1 mouse cellular context compared by ENCODE assay signal in the genomic region with DNA sequence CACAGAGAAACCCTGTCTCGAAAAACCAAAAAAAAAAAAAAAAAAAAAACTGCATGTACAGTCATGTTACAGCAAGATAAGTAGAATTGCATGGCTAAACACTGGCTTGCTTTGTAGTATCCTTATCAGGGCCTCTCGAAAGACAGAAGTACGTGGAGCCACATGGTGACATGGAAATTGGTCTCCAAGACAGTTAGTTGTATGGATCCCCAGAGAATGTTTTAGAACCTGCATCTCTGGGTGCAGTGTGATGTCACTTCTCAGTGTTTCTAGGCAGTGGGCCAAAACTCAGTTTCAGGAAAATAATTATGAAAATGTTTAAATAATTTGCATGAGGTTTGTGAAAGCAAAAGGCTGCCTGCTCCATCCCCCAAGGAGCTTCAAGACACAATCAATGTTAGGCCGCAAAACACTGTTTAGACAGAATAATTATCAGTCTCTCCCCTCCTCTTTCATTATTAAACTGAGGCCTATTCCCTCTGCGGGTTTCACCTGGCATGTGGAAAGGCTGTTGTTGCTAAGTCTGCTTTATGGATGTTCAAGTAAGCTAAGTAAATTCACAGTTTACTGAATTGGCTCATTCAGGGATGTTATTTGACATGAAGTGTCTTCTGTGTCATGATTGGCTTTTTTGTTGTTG.
A peak's percentile ranks its signal among the peaks of the same experiment; 100 is the strongest.
TF ChIP-seq lines count a peak whose summit lies in the region.

No protein-coding gene starts in this region.

TF ChIP-seq in MEL, 35 proteins besides CTCF, POLR2A, EP300 and RAD21 (continued from another document):
- TF ChIP-seq TCF12 (IDR thresholded peaks at IDR 0.05; ENCODE audit: low read depth, low read length) (peak; percentile 67; the same call in 1 of the 2 replicates), CHD2 (IDR thresholded peaks at IDR 0.05; ENCODE audit: low read length) (no peak), ZMIZ1 (IDR thresholded peaks at IDR 0.05; ENCODE audit: low read depth, low read length) (no peak), MEF2A (IDR thresholded peaks at IDR 0.05; ENCODE audit: extremely low read depth, insufficient replicate concordance, low read depth, low read length, poor library complexity, severe bottlenecking) (no peak), NELFE (IDR thresholded peaks at IDR 0.05; ENCODE audit: low read depth, low read length) (no peak), TAL1 (IDR thresholded peaks at IDR 0.05; ENCODE audit: low read length) (peak; percentile 50), NRF1 (IDR thresholded peaks at IDR 0.05; ENCODE audit: insufficient read depth, low read depth, low read length, poor library complexity, severe bottlenecking) (no peak), ETS1 (IDR thresholded peaks at IDR 0.05; ENCODE audit: low read depth, low read length) (peak; percentile 74)
